Mouse (Mus musculus) spleen, postnatal 36 days (tissue): ENCODE results near the gene Foxj1.

Experiments used
- DNase-seq, 2 experiments: peaks; one replicate each; pipeline ENCODE4 v3.0.0; 2022; ENCODE audit warnings: low spot score in 2 of 2, mixed read lengths in 1 of 2

Foxj1 gene

DNA sequence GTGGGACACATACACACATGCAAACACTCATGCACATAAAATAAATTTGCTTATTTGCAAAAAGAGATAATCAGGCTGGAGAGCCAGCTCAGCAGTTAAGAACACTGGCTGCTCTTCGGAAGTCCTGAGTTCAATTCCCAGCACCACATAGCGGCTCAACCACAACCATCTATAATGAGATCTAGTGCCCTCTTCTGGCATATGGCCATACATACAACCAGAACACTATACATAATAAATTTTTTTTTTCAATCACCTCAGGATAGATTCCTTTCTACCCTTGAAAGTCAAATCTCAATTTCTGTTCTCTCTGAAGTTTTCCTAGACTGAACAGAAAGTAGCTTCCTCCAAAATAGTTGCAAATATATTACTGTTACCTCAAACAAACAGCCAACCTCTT lies 29.8 kb downstream of the Foxj1 start:
- DNase-seq, result no peak

DNA sequence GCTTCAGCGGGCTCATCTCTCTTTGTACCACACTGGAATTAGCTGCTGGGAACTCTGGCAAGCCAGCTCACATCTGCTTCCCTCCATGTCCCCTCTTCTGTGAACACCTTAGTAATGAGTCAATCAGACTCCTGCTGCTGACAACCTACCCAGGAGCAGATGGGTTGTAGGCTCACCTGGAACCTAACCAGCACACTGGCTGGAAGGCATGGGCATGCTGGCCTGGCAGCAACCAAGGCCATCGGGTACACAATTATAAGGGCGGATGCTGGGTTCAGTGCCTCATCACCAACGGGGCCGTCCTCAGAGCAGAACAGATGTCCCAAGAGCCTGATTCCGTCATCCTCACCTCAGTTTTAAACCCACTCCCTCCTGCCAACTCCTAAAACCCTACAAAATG lies 36.6 kb downstream of the Foxj1 start:
- no peak for DNase-seq

DNA sequence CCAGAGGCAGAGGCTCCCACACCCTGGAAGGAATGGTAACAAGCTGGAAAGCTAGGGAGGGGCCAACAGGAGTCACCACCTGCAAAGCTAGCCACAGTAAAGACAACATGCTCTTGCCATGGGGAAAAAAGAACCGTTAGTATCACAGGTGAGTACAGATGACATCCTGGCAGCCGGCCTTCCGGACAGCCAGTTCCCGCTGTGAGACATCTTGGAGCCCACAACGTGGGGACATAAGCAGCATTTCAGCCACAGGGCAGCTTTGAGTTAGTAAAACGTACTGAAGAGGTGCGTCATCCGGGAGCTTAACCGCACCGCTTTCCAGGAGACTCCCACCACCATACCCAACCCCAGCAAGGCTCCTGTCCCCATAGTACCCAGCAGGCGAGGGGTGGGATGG lies 37.0 kb downstream of the Foxj1 start:
- no peak for DNase-seq

DNA sequence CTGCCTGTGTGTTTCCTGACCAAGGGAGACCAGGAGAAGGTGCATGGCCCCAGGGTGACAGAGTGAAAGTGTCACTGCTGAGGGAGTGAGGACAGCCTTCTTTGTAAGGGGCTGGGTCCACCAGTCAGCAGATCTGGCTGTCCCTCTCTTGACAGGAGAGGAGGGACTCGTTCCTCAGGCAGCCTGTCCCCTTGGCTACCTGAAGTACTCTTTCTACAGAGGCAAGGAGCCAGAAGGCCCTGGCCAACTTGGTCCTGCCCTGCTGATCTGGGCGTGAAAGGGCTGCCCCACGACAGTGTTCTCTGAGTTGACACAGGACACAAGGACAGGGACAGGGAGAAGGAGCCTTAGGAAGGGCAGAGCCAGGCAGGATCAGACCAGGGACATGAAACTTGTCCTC lies 38.2 kb downstream of the Foxj1 start:
- no peak for DNase-seq

DNA sequence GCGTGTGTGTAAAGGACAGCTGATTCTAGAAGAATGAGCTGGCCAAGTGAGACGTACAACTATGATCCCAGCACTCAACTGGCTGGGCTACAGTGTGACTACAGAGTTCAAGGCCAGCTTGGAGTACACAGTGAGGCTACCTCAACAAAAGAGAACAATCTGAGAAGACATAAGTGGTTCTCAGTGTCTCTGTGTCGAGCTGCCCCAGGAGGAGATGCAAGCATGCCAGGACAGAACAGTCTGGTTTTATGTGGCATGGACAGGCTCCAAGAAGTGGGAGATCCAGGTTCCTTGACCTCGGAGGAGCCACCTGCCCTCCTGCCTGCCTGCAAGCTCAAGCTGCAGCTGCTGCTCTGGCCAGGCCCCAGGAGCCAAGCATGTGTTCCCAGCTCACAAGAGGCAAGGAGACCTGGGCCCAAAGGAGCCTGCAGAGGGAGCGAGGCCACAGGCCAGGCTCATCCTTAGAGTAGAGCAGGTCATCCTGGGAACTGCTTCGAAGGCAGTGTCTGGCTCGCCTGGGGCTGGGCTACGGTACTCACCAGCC lies 38.9 kb downstream of the Foxj1 start:
- no peak for DNase-seq

DNA sequence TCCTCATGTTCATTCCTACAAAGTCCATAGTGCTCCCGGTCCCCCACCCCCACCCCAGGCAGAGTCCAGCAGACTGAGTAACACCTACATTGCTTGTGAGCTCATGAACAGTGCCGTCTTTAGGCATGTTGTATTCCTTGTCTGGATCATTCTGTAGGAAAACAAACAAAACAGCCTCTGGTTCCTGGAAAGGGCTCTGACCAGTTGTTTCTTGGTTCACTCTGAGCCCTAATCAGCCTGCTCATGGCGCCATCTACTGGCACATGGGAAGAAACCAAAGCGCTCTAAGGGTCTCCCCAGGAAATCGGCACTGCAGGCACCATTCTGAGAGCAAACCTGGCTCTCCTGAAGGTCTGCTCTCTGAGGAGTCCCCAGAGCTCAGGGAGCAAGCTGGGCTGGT lies 40.9 kb downstream of the Foxj1 start:
- peak in 1 of 2 experiments; percentile 38 for DNase-seq

DNA sequence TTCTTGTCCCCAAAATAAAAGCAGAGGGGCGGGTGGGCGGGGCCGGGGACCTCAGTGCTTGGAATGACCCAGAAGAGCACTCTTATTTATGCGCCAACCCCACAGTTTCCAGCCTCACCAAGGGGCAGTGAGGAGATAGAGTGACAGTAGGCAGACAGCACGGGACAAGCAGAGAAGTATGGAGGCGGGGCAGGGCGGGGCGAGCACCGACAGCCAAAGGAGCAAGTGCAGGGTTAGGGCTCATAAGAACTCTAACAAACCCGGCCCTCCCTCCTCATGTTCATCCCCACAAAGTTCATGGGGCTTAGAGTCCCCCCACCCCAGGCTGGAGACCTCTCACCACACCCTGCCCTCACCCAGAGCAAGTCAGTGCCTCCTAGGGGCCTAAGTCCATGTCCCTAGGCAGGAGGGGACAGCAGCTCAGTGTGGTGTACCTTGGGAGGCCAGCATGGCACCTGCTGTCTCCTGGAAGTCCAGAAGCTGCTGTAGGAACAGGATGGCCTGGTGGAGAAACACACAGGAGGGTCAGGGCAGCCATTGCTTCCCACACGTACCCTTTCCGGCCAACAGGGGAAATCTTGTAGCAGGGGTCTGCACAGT lies 41.6 kb downstream of the Foxj1 start:
- DNase-seq, result no peak

DNA sequence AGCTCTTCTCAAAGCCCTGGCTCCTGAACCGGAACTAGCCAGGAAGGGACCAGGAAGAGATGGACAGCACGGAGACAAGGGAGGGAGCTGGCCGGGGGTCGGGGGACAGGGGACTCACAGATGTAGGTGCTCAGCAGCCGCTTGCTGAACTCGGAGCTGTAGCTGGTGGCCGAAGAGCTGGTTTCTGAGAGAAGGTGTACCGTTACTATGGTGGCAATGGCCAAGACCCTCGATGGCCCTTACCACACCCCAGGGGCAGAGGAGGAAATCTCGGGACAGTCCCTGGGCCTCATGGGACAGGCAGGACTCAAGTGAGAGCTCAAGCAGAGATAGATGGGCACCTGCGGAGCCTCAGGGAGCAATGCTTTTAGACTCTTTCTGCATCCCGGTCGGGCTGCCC lies 42.8 kb downstream of the Foxj1 start:
- DNase-seq, result no peak

DNA sequence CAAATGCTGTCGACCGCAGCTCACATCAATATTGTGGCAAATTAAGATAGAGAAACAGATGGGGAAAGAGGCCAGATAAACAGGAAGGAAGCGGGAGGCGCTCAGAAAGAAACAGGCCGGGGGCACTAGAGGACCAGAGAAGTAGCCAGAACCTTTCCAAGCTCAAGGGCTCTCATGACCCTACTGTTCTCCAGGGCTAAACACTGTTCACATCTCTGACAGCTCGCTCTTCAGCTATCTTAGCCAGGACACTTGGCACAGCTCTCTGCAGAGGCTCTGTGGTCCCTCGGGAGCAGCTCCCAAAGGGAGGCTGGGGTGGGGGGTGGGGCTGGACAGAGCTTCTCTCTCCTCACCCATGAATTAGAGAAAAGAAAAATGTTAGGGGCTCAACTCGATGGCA lies 44.6 kb downstream of the Foxj1 start:
- no peak for DNase-seq

DNA sequence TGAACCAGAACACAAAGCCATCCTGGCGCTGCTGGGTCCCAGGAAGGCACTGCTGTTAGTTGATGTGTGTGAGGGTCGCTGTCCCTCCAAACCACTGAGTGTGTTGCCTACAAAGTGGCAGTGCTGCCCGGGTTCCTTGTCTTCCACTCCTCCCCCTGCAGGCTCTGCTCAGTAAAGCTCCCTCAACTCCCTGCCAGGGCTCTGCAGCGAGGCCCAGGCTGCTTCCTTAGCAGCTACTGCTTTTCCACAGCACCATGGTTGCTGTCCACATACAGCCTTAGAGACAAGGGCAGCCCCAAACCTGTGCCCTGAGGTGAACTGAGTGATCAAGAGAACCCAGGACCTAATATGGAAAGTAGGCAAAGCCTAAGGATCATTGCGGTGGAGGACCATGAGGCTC lies 47.8 kb downstream of the Foxj1 start:
- DNase-seq, result no peak

DNA sequence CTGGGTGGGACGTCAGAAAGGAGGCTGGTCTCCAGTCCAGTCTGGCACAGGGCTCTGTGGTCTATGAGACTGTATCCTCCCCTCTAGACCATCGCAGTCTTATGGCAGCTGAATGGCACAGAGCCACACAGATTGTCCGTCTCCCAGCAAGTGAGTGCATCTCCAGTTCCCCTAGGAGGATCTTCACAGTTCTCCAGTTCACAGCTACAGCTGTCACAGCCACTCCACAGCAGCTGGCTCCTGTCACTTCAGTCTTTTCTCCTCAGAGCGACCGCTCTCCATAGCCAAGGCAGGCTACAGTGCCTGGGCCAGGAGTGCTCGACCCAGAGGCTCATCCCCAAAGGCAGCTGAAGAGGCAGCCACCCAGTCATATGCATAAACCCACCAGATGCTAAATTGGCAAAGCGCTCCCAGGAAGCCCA lies 49.4 kb downstream of the Foxj1 start:
- DNase-seq, result no peak

DNA sequence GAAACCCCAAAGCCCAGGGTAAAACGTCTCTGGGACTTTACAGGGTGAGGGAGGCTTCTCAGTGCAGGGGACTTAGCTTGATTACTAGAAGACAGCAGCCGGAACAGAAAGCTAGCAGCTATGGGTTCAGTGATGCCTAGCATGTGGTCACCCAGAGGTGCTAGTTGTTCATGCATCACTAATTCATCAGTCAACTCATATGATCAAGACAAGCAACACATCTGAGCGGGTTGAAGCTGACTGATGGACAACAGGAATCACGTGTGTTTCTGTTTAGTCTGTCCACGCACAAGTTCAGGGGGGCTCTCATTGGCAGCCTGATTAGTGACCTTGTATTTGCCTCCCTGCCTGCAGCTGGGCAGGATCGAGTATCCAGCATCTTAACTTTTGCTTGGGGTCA lies 51.2 kb downstream of the Foxj1 start:
- DNase-seq, result no peak

DNA sequence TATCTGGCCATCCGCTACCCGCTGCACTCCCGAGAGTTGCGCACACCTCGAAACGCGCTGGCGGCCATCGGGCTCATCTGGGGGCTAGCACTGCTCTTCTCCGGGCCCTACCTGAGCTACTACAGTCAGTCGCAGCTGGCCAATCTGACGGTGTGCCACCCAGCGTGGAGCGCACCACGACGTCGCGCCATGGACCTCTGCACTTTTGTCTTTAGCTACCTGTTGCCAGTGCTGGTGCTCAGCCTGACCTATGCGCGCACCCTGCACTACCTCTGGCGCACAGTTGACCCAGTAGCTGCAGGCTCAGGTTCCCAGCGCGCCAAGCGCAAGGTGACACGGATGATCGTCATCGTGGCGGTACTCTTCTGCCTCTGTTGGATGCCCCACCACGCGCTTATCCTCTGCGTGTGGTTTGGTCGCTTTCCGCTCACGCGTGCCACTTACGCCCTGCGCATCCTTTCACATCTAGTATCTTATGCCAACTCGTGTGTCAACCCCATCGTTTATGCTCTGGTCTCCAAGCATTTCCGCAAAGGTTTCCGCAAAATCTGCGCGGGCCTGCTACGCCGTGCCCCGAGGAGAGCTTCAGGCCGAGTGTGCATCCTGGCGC lies 52.2 kb downstream of the Foxj1 start:
- DNase-seq, result no peak

DNA sequence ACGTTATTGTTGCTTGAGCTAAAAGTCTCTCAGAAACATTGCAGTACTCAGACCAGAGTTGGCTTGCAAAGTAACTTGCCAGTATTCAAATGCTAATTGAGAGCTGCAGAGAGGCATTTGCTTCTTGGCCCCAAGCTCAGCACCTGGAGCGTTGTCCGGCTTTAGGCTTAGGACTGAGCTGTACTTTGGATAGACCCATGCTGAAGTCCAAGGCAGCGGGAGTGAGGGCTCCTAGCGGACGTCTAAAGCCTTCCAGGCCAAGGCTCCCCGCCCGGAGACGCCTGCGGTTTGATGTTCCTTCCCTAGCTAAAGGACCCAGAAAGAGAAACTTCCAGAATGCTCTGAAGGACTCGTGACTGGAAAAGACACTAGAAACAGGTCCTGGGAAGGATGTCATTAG lies 53.1 kb downstream of the Foxj1 start:
- DNase-seq, result no peak

DNA sequence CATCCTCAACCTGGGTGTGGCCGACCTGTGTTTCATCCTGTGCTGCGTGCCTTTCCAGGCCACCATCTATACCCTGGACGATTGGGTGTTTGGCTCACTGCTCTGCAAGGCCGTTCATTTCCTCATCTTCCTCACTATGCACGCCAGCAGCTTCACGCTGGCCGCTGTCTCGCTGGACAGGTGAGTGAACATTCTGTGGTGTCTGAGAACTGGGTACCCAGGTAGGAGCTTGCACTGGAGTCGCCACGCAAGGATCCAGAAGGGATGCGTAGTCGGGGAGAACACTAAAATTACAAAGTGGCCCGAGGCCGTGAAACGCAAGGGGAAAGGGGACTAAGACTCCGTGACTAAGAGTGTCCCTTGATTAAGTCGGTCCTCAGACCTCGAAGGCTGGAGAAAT lies 53.5 kb downstream of the Foxj1 start:
- DNase-seq, result no peak

DNA sequence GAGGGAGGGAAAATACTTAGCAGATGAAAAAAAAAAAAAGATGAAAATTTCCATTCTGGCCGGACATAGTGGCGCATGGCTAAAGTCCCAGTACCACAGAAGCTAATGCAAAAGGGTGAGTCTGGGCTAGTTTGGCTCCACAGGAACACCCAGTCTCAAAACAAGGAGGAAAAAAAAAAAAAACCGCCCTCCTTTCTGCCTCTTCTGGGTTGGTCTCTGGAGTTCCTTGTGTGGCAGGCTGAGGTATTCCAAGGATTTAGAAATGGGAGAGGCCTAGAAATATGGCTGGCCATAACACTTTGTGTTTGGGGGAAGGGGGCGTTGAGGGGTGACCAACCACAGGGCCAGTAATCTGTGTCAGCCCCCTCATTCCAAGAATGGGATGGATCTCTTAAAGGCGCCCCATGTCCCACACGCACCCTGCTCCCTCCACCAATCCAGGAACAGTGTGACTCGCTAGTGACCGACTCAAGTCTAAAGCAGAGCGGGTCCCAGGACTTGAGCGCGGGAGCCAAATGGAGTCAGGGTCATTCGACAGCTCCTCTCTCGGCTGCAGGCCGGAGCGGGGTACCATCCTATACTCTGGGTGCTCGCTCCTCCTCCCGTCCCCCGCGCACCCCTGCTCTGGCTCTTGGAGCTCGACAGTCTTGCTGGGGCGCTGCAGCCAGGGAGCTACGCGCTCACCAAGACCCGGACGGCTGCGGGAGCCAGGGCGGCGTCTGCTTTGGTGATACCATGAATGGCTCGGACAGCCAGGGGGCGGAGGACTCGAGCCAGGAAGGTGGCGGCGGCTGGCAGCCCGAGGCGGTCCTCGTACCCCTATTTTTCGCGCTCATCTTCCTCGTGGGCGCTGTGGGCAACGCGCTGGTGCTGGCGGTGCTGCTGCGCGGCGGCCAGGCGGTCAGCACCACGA lies 54.2 kb downstream of the Foxj1 start, which contains the start of gene Galr2:
Gene Galr2 (plus strand): TSS at position 189 of the 913 bp plus-strand sequence.
- no peak for DNase-seq
